Mouse (Mus musculus) heart, embryonic 14.5 days (tissue): ENCODE results near the gene F5. TPM values are rescaled to one million over a fixed set of nuclear protein-coding genes. Genes with fewer than 3 reads are reported as not detected.

ENCODE experiments used
- polyA plus RNA-seq: library from polyadenylated mRNA; unstranded; fragments of >200 nt; fragmentation: Nextera tagmentation; extraction: Ambion mirVana; gene quantifications from 2 replicates; pipeline ENCODE4 v1.2.1, GENCODE M21; 2014

Gene F5
- polyA plus RNA-seq, 1 experiment from 2014 or later: 0.38 TPM

Other genes with a start within 250 kb of the F5 start
- 10.9 and 13.2 TPM in 2 replicates for gene Scyl3, start 222.7 kb upstream of the F5 start, polyA plus RNA-seq
- gene BC055324, start 157.0 kb upstream of the F5 start, polyA plus RNA-seq: 13.6 and 14.3 TPM in 2 replicates
- gene Mettl18, start 156.9 kb upstream of the F5 start, polyA plus RNA-seq: 6.0 and 6.3 TPM in 2 replicates
- gene Sele, start 103.6 kb upstream of the F5 start, polyA plus RNA-seq: 1.9 and 2.2 TPM in 2 replicates
- gene Sell, start 89.9 kb upstream of the F5 start, polyA plus RNA-seq: 0.34 TPM in 1 of 2 replicates, not detected in the other
- gene Selp, start 36.6 kb upstream of the F5 start, polyA plus RNA-seq: 0.53 and 0.86 TPM in 2 replicates
- 7.6 and 8.3 TPM in 2 replicates for gene Slc19a2, start 97.2 kb downstream of the F5 start, polyA plus RNA-seq
- gene Ccdc181, start 123.7 kb downstream of the F5 start, polyA plus RNA-seq: 10.2 and 10.8 TPM in 2 replicates
- gene Nme7, start 152.3 kb downstream of the F5 start, polyA plus RNA-seq: 16.7 and 19.4 TPM in 2 replicates
- 27.2 and 28.5 TPM in 2 replicates for gene Blzf1, start 155.7 kb downstream of the F5 start, polyA plus RNA-seq